In genomic region chr11:117963872-117964271, GRCm38 (mm10) we compare ENCODE assay signal across 7 mouse cellular contexts. TPM values are rescaled to one million over a fixed set of nuclear protein-coding genes. Genes with fewer than 3 reads are reported as not detected.
DNase-seq lines count a peak whose midpoint lies in the region; ATAC-seq and TF ChIP-seq lines count a peak whose summit lies in the region.

No protein-coding gene starts in this region.

- H3K4me1 ChIP-seq in lung, embryonic 14.5 days (ENCODE audit: insufficient read depth): peaks cover 52% of the 10 kb centered on the region; the same call in 1 of the 2 replicates
- H3K4me1 ChIP-seq in embryonic facial prominence, embryonic 11.5 days (ENCODE audit: control insufficient read depth, insufficient read depth, low read length): peaks cover 38% of the 10 kb centered on the region
- peaks cover 32% of the 10 kb centered on the region for H3K4me1 ChIP-seq in intestine, postnatal 0 days (replicated peaks; ENCODE audit: control insufficient read depth, insufficient read depth, low read length)
- peaks cover 60% of the 10 kb centered on the region for H3K4me1 ChIP-seq in olfactory bulb, adult 2 months (ENCODE audit: control insufficient read depth, insufficient read depth, low read length)

- no peak for TF ChIP-seq CTCF in lung, embryonic 14.5 days (IDR thresholded peaks at IDR 0.05; ENCODE audit: low read depth)
- no peak for TF ChIP-seq CTCF in intestine, postnatal 0 days (IDR thresholded peaks at IDR 0.05; ENCODE audit: low read depth)
- TF ChIP-seq CTCF in olfactory bulb, adult 2 months (IDR thresholded peaks at IDR 0.05; ENCODE audit: insufficient read depth, low read depth, low read length): no peak

- peak overlapping the region; percentile 33 for H3K4me3 ChIP-seq in lung, embryonic 14.5 days (ENCODE audit: low read depth, low read length)
- H3K4me3 ChIP-seq in embryonic facial prominence, embryonic 11.5 days (ENCODE audit: low read depth, low read length): peak overlapping the region; percentile 26
- peak overlapping the region; percentile 22; the same call in 1 of the 2 replicates for H3K4me3 ChIP-seq in intestine, postnatal 0 days (ENCODE audit: low read depth, low read length)
- peak overlapping the region; percentile 30 for H3K4me3 ChIP-seq in olfactory bulb, adult 2 months (ENCODE audit: insufficient read depth, low read depth, low read length)

- no peaks in the 10 kb centered on the region for H3K9me3 ChIP-seq in lung, embryonic 14.5 days (ENCODE audit: low read depth, low read length)
- no peaks in the 10 kb centered on the region for H3K9me3 ChIP-seq in embryonic facial prominence, embryonic 11.5 days (replicated peaks; ENCODE audit: control insufficient read depth, low read length)
- no peaks in the 10 kb centered on the region for H3K9me3 ChIP-seq in intestine, postnatal 0 days (ENCODE audit: control insufficient read depth)

- H3K36me3 ChIP-seq in lung, embryonic 14.5 days (ENCODE audit: insufficient read depth): peaks cover 13% of the 10 kb centered on the region
- no peaks in the 10 kb centered on the region; the same call in 1 of the 2 replicates for H3K36me3 ChIP-seq in embryonic facial prominence, embryonic 11.5 days (replicated peaks; ENCODE audit: control insufficient read depth, insufficient read depth, low read depth, low read length)
- peaks cover 27% of the 10 kb centered on the region for H3K36me3 ChIP-seq in intestine, postnatal 0 days (ENCODE audit: control insufficient read depth, insufficient read depth)

- WGBS in lung, embryonic 14.5 days: 2% methylated on average over 9 of the region's 9 CpGs
- 1% methylated on average over 9 of the region's 9 CpGs for WGBS in embryonic facial prominence, embryonic 11.5 days
- 9% methylated on average over 9 of the region's 9 CpGs for WGBS in intestine, postnatal 0 days
- 15% methylated on average over 9 of the region's 9 CpGs for WGBS in olfactory bulb, adult 2 months

- peak overlapping the region; percentile 48 for H3K9ac ChIP-seq in lung, embryonic 14.5 days
- H3K9ac ChIP-seq in embryonic facial prominence, embryonic 11.5 days (replicated peaks; ENCODE audit: low read length): peak overlapping the region; percentile 50
- no peak overlapping the region for H3K9ac ChIP-seq in intestine, postnatal 0 days (ENCODE audit: low read depth, low read length)

- no peak for ATAC-seq in lung, embryonic 14.5 days (ENCODE audit: insufficient read depth)
- ATAC-seq in embryonic facial prominence, embryonic 11.5 days (replicated peaks; ENCODE audit: insufficient number of reproducible peaks, low FRiP score, low TSS enrichment, low read depth): peak; percentile 19; the same call in 1 of the 2 replicates
- ATAC-seq in intestine, postnatal 0 days: peak; percentile 1; the same call in 1 of the 2 replicates

- peak overlapping the region; percentile 98 for H3K27ac ChIP-seq in lung, embryonic 14.5 days (ENCODE audit: low read depth)
- peak overlapping the region; percentile 71 for H3K27ac ChIP-seq in embryonic facial prominence, embryonic 11.5 days (replicated peaks; ENCODE audit: low read depth, low read length)
- peak overlapping the region; percentile 61 for H3K27ac ChIP-seq in intestine, postnatal 0 days (ENCODE audit: low read depth, low read length)
- peak overlapping the region; percentile 17 for H3K27ac ChIP-seq in olfactory bulb, adult 2 months (ENCODE audit: insufficient read depth, low read depth, low read length)

- DNase-seq in lung, embryonic 14.5 days: peak; percentile 59
- DNase-seq in lung, postnatal 25 days (ENCODE audit: low spot score): no peak
- peak; percentile 66 for DNase-seq in embryonic facial prominence, embryonic 11.5 days (ENCODE audit: low spot score)
- DNase-seq in spleen, adult 12 weeks (ENCODE audit: low spot score): no peak
- DNase-seq in gastrocnemius, postnatal 25 days: no peak

- H3K27me3 ChIP-seq in lung, embryonic 14.5 days (ENCODE audit: insufficient read depth, low read length): 0 out of 2 replicates have a peak, but pooled peaks cover 12% of the 10 kb centered on the region
- H3K27me3 ChIP-seq in embryonic facial prominence, embryonic 11.5 days (ENCODE audit: control insufficient read depth, insufficient read depth, low read length): peaks cover 11% of the 10 kb centered on the region
- H3K27me3 ChIP-seq in intestine, postnatal 0 days (replicated peaks; ENCODE audit: control insufficient read depth, insufficient read depth, low read length): no peaks in the 10 kb centered on the region

- H3K4me2 ChIP-seq in lung, embryonic 14.5 days: peak overlapping the region; percentile 79
- peak overlapping the region; percentile 81 for H3K4me2 ChIP-seq in embryonic facial prominence, embryonic 11.5 days (ENCODE audit: low read depth, low read length)
- peak overlapping the region; percentile 72 for H3K4me2 ChIP-seq in intestine, postnatal 0 days (replicated peaks; ENCODE audit: low read depth)

- TF ChIP-seq POLR2A in olfactory bulb, adult 2 months (IDR thresholded peaks at IDR 0.05; ENCODE audit: insufficient read depth, low read depth, low read length): no peak

RNA-seq across cellular contexts. Expression of gene Socs3, which starts 6.0 kb away (rescaled TPM):
- 5.4 and 6.4 TPM in 2 replicates for polyA plus RNA-seq in lung, embryonic 14.5 days (2014; fragmentation: Nextera tagmentation; extraction: Ambion mirVana)
- 8.4 and 9.8 TPM in 2 replicates for polyA plus RNA-seq in embryonic facial prominence, embryonic 11.5 days (2014; fragmentation: Nextera tagmentation; extraction: Ambion mirVana)
- 15.7 and 15.9 TPM in 2 replicates for polyA plus RNA-seq in intestine, postnatal 0 days (2015; fragmentation: Nextera tagmentation; extraction: Ambion mirVana)
- polyA plus RNA-seq in olfactory bulb, adult 2 months (2012; ENCODE audit: insufficient read depth, insufficient read length, low replicate concordance, missing spikeins): not detected in 2 replicates
- 1 to 10 TPM; 4.4 to 6.1 TPM for total RNA-seq in gastrocnemius, postnatal 25 days (2021)

RNA-seq across cellular contexts. Expression of gene Pgs1, which starts 22.2 kb away (rescaled TPM):
- polyA plus RNA-seq in lung, embryonic 14.5 days (2014; fragmentation: Nextera tagmentation; extraction: Ambion mirVana): 35.8 and 40.8 TPM in 2 replicates
- polyA plus RNA-seq in embryonic facial prominence, embryonic 11.5 days (2014; fragmentation: Nextera tagmentation; extraction: Ambion mirVana): 33.7 and 34.7 TPM in 2 replicates
- polyA plus RNA-seq in intestine, postnatal 0 days (2015; fragmentation: Nextera tagmentation; extraction: Ambion mirVana): 23.1 and 24.0 TPM in 2 replicates
- not detected in 2 replicates for polyA plus RNA-seq in olfactory bulb, adult 2 months (2012; ENCODE audit: insufficient read depth, insufficient read length, low replicate concordance, missing spikeins)
- total RNA-seq in gastrocnemius, postnatal 25 days (2021): 10 to 100 TPM; 18.4 to 18.6 TPM

Comparison
In these comparisons a context has a peak if more than half of its experiments do, and no peak if none do; other contexts are left out.
1. DNase-seq: peak in lung, embryonic 14.5 days (single experiment) and embryonic facial prominence, embryonic 11.5 days (single experiment); none in lung, postnatal 25 days (single experiment), spleen, adult 12 weeks (single experiment) and gastrocnemius, postnatal 25 days (single experiment).
2. H3K27ac ChIP-seq: peak in every context shown above with its lines; median percentile 98 in lung, embryonic 14.5 days; 71 in embryonic facial prominence, embryonic 11.5 days; 61 in intestine, postnatal 0 days; 17 in olfactory bulb, adult 2 months.
3. Peak in every context shown above with its lines, with median percentiles within 50 percentile points of each other: H3K4me2 ChIP-seq and H3K4me3 ChIP-seq.